Mouse (Mus musculus) central nervous system, embryonic 14 days (tissue): ENCODE data around the gene Zfp318. TPM values are rescaled to one million over a fixed set of nuclear protein-coding genes. Genes with fewer than 3 reads are reported as not detected.

Experiments used
- polyA plus RNA-seq: library from polyadenylated mRNA; depleted of rRNA; stranded (reverse); fragments of >200 nt; gene quantifications from 2 replicates; pipeline ENCODE4 v1.2.3, GENCODE M21; 2012; rRNA removed

Gene Zfp318
- 36.2 and 37.2 TPM in 2 replicates for polyA plus RNA-seq

GRCm38 (mm10) chr17:46383294-46384060, at the start of gene Zfp318:
Zfp318 (plus strand) TSS chr17:46383731.

DNA sequence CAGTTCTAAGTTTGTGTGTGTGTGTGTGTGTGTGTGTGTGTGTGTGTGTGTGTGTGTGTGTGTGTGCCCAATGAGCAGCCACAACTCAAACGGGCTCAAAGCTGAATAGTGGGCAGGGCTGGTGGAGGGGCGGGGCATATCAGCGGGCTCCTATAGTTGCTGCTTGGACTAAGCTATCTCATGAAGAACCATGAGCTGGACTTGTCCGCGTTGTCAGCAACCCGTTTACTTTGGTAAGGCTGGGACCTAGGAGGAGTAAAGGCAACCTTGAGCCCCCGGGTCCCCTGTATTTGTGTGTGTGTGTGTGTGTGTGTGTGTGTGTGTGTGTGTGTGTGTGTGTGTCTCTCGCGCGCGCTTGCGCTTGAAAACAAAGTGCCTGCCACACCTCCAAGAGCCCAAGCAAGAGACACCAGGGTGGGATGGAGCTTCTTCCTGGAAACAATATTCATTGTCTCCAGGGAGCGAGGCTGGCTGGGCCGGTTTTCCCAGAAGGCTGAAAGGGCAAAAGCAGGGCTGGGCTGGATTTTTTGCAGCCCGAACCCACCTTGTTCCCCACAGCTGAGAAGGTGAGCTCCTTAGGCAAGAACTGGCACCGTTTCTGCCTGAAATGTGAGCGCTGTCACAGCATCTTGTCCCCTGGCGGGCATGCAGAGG, 45.4 kb downstream of the Zfp318 start, which contains the start of gene Crip3:
TSS of gene Crip3 (plus strand) at position 166 of the 654 bp plus-strand sequence.

DNA sequence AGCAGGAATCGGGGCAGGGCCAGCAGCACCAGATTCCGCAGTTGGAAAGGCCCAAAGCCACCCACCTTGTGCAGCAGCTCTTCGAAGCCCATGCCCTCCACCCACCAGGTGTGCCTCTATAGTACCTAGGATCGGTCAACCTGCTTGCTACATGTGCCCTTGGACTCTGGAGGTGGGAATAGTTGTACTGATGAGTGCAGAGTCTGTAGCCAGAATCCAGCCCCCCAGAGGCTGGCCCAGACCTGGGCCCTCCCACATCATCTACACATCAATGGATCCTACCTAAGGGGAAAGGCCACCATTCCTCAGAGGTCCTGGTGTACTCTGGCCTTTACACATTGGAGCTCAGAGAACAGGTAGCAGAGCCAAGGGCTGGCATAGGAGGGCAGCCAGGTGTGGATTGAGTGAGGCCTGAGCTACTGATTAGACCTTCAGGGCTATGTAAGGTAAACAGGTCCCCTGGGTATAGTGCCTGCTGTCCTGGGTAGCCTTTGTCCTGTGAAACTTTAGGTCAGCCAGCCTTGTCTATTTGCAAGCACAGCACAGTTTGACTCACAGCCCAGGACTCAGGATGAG, 54.9 kb downstream of the Zfp318 start, which contains the start of gene Slc22a7:
TSS of gene Slc22a7 (minus strand) at position 160 of the 576 bp plus-strand sequence.

Other genes with a start within 250 kb of the Zfp318 start
- 26.1 and 26.4 TPM in 2 replicates for gene Rsph9, start 239.5 kb upstream of the Zfp318 start, polyA plus RNA-seq
- 21.7 and 23.9 TPM in 2 replicates for gene Mad2l1bp, start 230.2 kb upstream of the Zfp318 start, polyA plus RNA-seq
- 186 and 196 TPM in 2 replicates for gene Gtpbp2, start 222.7 kb upstream of the Zfp318 start, polyA plus RNA-seq
- 11.3 and 12.0 TPM in 2 replicates for gene Polh, start 181.1 kb upstream of the Zfp318 start, polyA plus RNA-seq
- gene Xpo5, start 180.9 kb upstream of the Zfp318 start, polyA plus RNA-seq = 51.0 and 55.9 TPM in 2 replicates
- gene Polr1c, start 135.7 kb upstream of the Zfp318 start, polyA plus RNA-seq = 120 and 123 TPM in 2 replicates
- gene Yipf3, start 135.7 kb upstream of the Zfp318 start, polyA plus RNA-seq = 68.1 and 81.0 TPM in 2 replicates
- 20.0 and 20.2 TPM in 2 replicates for gene Lrrc73, start 130.2 kb upstream of the Zfp318 start, polyA plus RNA-seq
- gene Tjap1, start 100.7 kb upstream of the Zfp318 start, polyA plus RNA-seq = 76.4 and 83.6 TPM in 2 replicates
- gene Dlk2, start 86.3 kb upstream of the Zfp318 start, polyA plus RNA-seq = 74.5 and 85.0 TPM in 2 replicates
- 16.7 and 17.0 TPM in 2 replicates for gene Abcc10, start 55.4 kb upstream of the Zfp318 start, polyA plus RNA-seq
- gene Crip3, start 45.2 kb downstream of the Zfp318 start, polyA plus RNA-seq = 7.2 and 8.6 TPM in 2 replicates
- gene Slc22a7, start 54.7 kb downstream of the Zfp318 start, polyA plus RNA-seq = 0.14 and 0.15 TPM in 2 replicates
- 20.1 and 21.0 TPM in 2 replicates for gene Ttbk1, start 103.9 kb downstream of the Zfp318 start, polyA plus RNA-seq
- gene Dnph1, start 113.0 kb downstream of the Zfp318 start, polyA plus RNA-seq = 22.5 and 29.6 TPM in 2 replicates
- gene Cul9, start 162.7 kb downstream of the Zfp318 start, polyA plus RNA-seq = 37.0 and 39.7 TPM in 2 replicates
- gene Srf, start 172.4 kb downstream of the Zfp318 start, polyA plus RNA-seq = 63.0 and 64.7 TPM in 2 replicates
- gene Ptk7, start 245.8 kb downstream of the Zfp318 start, polyA plus RNA-seq = 27.6 and 39.1 TPM in 2 replicates